Mouse (Mus musculus): ENCODE data around the gene Krt33a. TPM values are rescaled to one million over a fixed set of nuclear protein-coding genes. Genes with fewer than 3 reads are reported as not detected.

Krt33a gene
- total RNA-seq, 2 experiments from 2014 or later: not detected

DNA sequence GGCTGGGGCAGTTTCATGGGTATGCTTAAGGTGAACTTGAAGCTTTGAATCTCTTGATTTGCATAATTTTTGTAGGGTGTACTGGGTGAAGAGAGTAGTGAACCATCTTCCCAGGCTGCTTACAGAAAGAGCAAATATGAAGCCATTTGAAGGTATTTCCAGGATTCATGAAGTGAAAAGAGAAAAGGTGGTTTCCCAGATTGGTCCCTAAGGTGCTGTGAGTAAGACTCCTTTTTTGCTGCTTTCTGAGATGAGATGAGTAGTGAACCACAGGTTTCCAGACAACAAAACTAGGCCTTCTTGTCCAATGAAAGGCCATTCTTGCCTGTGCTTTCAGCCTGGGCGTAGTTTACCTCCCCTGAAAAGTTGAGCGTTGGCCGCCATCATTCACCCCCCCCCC is 27.5 kb downstream of the Krt33a start:
- DNase-seq (ENCODE audit: low spot score in 2 of 2): no peak

DNA sequence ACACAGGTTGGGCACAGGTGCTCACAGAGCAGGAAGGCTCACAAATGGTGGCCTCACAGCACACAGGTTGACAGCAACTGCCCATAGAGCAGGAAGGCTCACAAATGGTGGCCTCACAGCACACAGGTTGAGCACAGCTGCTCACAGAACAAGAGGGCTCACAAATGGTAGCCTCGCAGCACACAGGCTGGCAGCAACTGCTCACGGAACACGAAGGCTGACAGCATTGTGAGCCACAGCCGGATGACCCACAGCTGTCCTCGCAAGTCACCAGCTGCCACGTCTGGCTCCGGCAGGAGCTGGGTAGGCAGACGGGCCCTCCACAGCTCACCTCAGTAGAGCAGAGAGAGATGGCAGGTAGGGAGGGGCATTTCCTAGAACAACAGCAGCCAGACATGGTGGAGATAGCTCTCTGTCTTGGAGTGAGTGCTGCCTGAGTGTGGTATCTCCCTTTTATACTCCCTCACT is 29.8 kb downstream of the Krt33a start, which contains the start of gene Krtap16-1:
TSS of gene Krtap16-1 (minus strand) at position 418 of the 468 bp plus-strand sequence.
- no peak for DNase-seq (ENCODE audit: low spot score in 2 of 2)

GRCm38 (mm10) chr11:99985291-99986092 is 30.5 kb downstream of the Krt33a start:
- DNase-seq (ENCODE audit: low spot score in 2 of 2): no peak

- DNase-seq (ENCODE audit: low spot score in 2 of 2): no peak
Observed at GRCm38 (mm10) chr11:99983442-99983841, 32.6 kb downstream of the Krt33a start.

GRCm38 (mm10) chr11:99982731-99983130 is 33.3 kb downstream of the Krt33a start:
- DNase-seq (ENCODE audit: low spot score in 2 of 2): no peak

DNA sequence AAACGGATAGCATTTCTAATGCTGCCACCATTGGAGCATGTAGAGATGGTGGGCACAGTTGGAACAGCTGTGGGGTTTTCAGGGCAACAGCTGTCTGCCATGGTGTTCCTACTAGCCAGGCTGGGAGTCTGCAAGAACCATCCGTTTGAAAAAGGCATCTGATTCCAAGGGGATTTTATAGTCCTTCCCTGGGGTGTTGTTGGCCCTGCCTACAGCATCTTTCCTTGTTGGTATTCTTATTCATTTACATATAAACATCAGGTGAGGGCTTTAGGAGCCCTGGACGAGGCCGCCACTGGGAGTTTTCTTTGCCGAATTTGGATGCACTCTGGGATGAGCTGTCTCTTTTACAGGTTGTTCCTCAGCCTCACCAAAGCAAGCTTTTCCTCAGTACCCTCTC is 37.1 kb downstream of the Krt33a start, which contains the start of gene Krtap29-1:
TSS of gene Krtap29-1 (minus strand) at position 101 of the 400 bp plus-strand sequence.
- DNase-seq (ENCODE audit: low spot score in 2 of 2): no peak

DNA sequence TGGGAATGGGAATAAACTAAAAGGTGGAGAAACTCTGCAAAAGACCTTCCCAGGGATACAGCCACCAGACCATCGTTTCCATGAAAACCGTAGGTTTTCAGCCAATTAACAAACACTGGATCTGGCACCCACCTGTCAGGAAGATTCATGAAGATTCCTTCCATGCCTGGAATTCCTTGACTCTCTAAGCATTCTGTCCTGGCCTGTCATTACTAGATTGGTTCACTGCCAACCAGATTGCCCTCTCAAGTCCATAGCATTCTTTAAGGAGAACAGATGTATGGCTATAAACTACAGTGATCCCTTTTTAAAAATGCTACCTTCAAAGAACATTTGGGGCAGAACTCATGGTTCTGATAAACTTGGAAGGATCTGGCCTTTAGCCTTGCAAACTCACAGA is 50.1 kb downstream of the Krt33a start:
- DNase-seq (ENCODE audit: low spot score in 2 of 2): no peak

GRCm38 (mm10) chr11:99964213-99964612 is 51.8 kb downstream of the Krt33a start:
- no peak for DNase-seq (ENCODE audit: low spot score in 2 of 2)

Other genes starting within 250 kb of the Krt33a start
- gene Gm11595, start 243.3 kb downstream of the Krt33a start, total RNA-seq (2021): not detected
- gene Krtap4-8, start 235.5 kb downstream of the Krt33a start, total RNA-seq (2021): not detected
- gene Krtap4-9, start 231.0 kb downstream of the Krt33a start, total RNA-seq (2021): not detected
- gene Gm11596, start 222.7 kb downstream of the Krt33a start, total RNA-seq (2021): not detected
- not detected for gene Gm11569, start 217.3 kb downstream of the Krt33a start, total RNA-seq (2021)
- not detected for gene Gm11554, start 211.8 kb downstream of the Krt33a start, total RNA-seq (2021)
- not detected for gene Krtap4-13, start 206.3 kb downstream of the Krt33a start, total RNA-seq (2021)
- not detected for gene Gm11564, start 200.5 kb downstream of the Krt33a start, total RNA-seq (2021)
- gene 2300003K06Rik, start 178.1 kb downstream of the Krt33a start, total RNA-seq (2021): not detected
- gene Krtap4-16, start 164.6 kb downstream of the Krt33a start, total RNA-seq (2021): not detected
- not detected for gene Gm11568, start 158.3 kb downstream of the Krt33a start, total RNA-seq (2021)
- gene Gm11559, start 151.7 kb downstream of the Krt33a start, total RNA-seq (2021): not detected
- gene Krtap9-1, start 142.8 kb downstream of the Krt33a start, total RNA-seq (2021): not detected
- not detected for gene Gm11567, start 137.0 kb downstream of the Krt33a start, total RNA-seq (2021)
- not detected for gene Krtap31-1, start 108.3 kb downstream of the Krt33a start, total RNA-seq (2021)
- not detected for gene Gm11565, start 101.5 kb downstream of the Krt33a start, total RNA-seq (2021)
- gene Krtap31-2, start 79.9 kb downstream of the Krt33a start, total RNA-seq (2021): not detected
- gene Krtap9-5, start 67.7 kb downstream of the Krt33a start, total RNA-seq (2021): not detected
- gene Krtap29-1, start 37.2 kb downstream of the Krt33a start, total RNA-seq (2021): not detected
- gene Krtap16-1, start 29.6 kb downstream of the Krt33a start, total RNA-seq (2021): not detected
- gene Krtap17-1, start 22.2 kb downstream of the Krt33a start, total RNA-seq (2021): not detected
- not detected for gene Krt33b, start 13.7 kb upstream of the Krt33a start, total RNA-seq (2021)
- gene Krt34, start 25.3 kb upstream of the Krt33a start, total RNA-seq (2021): not detected
- not detected for gene Krt31, start 34.3 kb upstream of the Krt33a start, total RNA-seq (2021)
- gene Krt32, start 72.0 kb upstream of the Krt33a start, total RNA-seq (2021): not detected
- gene Krt35, start 80.0 kb upstream of the Krt33a start, total RNA-seq (2021): not detected
- gene Krt36, start 89.4 kb upstream of the Krt33a start, total RNA-seq (2021): under 1 TPM; 0.43 to 0.51 TPM
- gene Krt13, start 105.4 kb upstream of the Krt33a start, total RNA-seq (2021): not detected
- gene Krt15, start 119.7 kb upstream of the Krt33a start, total RNA-seq (2021): not detected
- gene Krt19, start 132.5 kb upstream of the Krt33a start, total RNA-seq (2021): 1 to 10 TPM; 2.2 to 5.9 TPM
- not detected for gene Krt9, start 177.0 kb upstream of the Krt33a start, total RNA-seq (2021)
- gene Krt14, start 191.3 kb upstream of the Krt33a start, total RNA-seq (2021): under 1 TPM in 1 of 2 experiments, not detected in 1; 0.54 TPM
- not detected for gene Krt16, start 232.7 kb upstream of the Krt33a start, total RNA-seq (2021)
- gene Krt17, start 244.8 kb upstream of the Krt33a start, total RNA-seq (2021): not detected

Measured in adrenal gland, adult 18-20 months (tissue).